In the genomic region with DNA sequence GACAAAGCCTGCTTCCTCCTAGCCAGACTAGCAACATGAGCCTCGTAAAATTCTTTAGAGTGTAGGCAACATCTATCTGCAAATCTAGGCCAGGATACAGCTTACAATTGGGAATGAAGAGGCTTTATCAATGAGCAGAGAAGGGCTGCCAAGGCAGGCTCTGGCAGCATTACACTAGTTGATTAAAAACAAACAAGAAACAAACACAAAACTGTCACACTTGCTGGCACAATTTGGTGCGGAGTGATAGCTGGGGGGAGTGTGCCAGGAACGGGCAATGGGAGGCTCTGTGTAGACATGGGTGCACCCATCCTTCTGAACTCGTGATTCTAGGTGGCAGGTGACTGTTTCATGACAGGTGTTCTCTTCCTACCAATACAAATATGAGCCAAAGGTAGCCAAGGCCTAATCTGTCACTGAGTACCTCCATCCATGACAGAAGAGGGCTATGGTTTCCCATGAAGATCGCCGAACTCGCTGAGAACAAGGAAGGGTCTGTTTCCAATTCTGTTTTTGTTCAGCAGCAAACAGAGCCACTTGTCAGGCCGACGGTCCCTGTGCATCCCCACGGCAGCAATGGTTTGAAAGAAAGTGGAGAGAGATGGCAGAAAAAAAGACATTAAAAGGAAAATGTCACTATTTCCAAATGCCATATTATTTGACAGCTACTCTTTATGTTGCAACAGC, we compare ENCODE assay signal across 18 mouse cellular contexts.
DNase-seq lines count a peak whose midpoint lies in the region; ATAC-seq and TF ChIP-seq lines count a peak whose summit lies in the region.
"Had no signal": no experiment of that assay in that cellular context is flagged by ENCODE, and none has a peak within 500 bp of the region (broad histone marks: within the 10 kb centered on the region; RNA-seq: fewer than 3 reads in every experiment).

No protein-coding gene starts in this region.

- no peaks in the 10 kb centered on the region for H3K4me1 ChIP-seq in midbrain, embryonic 11.5 days (ENCODE audit: control insufficient read depth, insufficient read depth, low read length)
- no peaks in the 10 kb centered on the region for H3K4me1 ChIP-seq in midbrain, embryonic 10.5 days
- H3K4me1 ChIP-seq in forebrain, postnatal 0 days (ENCODE audit: insufficient read depth): peaks cover 7% of the 10 kb centered on the region; the same call in 1 of the 2 replicates
- H3K4me1 ChIP-seq: embryonic facial prominence, embryonic 13.5 days; liver, embryonic 12.5 days had no signal

- no peak overlapping the region for H3K9ac ChIP-seq in midbrain, embryonic 11.5 days (ENCODE audit: low read length)
- H3K9ac ChIP-seq in forebrain, postnatal 0 days: no peak overlapping the region
- H3K9ac ChIP-seq: embryonic facial prominence, embryonic 13.5 days; liver, embryonic 12.5 days; neural tube, embryonic 13.5 days had no signal

- ATAC-seq in midbrain, embryonic 11.5 days (ENCODE audit: low FRiP score): no peak
- ATAC-seq in forebrain, postnatal 0 days: peak; percentile 71; the same call in 1 of the 2 replicates
- ATAC-seq: activated CD4-positive, CD25-positive, alpha-beta regulatory T cell, adult 4 months; CD4-positive, CD25-positive, alpha-beta regulatory T cell, adult 4 months; liver, embryonic 12.5 days had no signal

- DNase-seq in midbrain, embryonic 11.5 days (ENCODE audit: low spot score, missing footprints): peak; percentile 49
- no peak for DNase-seq in midbrain, embryonic 10.5 days (ENCODE audit: low spot score)
- DNase-seq in forebrain, postnatal 0 days: peak; percentile 62
- peak; percentile 66 for DNase-seq in layer of hippocampus, adult 11-12 months (ENCODE audit: low spot score)
- peak; percentile 44 for DNase-seq in left cerebral cortex, postnatal 4 days
- DNase-seq in kidney, adult 11 months: no peak
- no peak for DNase-seq in gastrocnemius, postnatal 25 days
- DNase-seq in thymus, postnatal 4 days: no peak
- DNase-seq: cerebellum, adult 18-20 months; heart, adult 2 months; heart, postnatal 36 days; kidney, adult 8-10 months; lung, postnatal 10 days had no signal

- no peaks in the 10 kb centered on the region for H3K27me3 ChIP-seq in midbrain, embryonic 11.5 days (ENCODE audit: control insufficient read depth, insufficient read depth, low read length)
- H3K27me3 ChIP-seq in midbrain, embryonic 10.5 days (ENCODE audit: low read depth, poor library complexity, severe bottlenecking): no peaks in the 10 kb centered on the region
- H3K27me3 ChIP-seq in forebrain, postnatal 0 days (ENCODE audit: insufficient read depth, low read length): no peaks in the 10 kb centered on the region
- H3K27me3 ChIP-seq: embryonic facial prominence, embryonic 13.5 days; liver, embryonic 12.5 days; neural tube, embryonic 13.5 days had no signal

- no peaks in the 10 kb centered on the region for H3K36me3 ChIP-seq in midbrain, embryonic 11.5 days (ENCODE audit: control insufficient read depth, insufficient read depth, low read length)
- no peaks in the 10 kb centered on the region for H3K36me3 ChIP-seq in midbrain, embryonic 10.5 days
- no peaks in the 10 kb centered on the region for H3K36me3 ChIP-seq in forebrain, postnatal 0 days (ENCODE audit: insufficient read depth)
- H3K36me3 ChIP-seq: embryonic facial prominence, embryonic 13.5 days; liver, embryonic 12.5 days; neural tube, embryonic 13.5 days had no signal

- no peaks in the 10 kb centered on the region for H3K9me3 ChIP-seq in midbrain, embryonic 11.5 days (ENCODE audit: control insufficient read depth, low read length)
- no peaks in the 10 kb centered on the region for H3K9me3 ChIP-seq in midbrain, embryonic 10.5 days (replicated peaks)
- no peaks in the 10 kb centered on the region for H3K9me3 ChIP-seq in forebrain, postnatal 0 days (ENCODE audit: low read length)
- H3K9me3 ChIP-seq: embryonic facial prominence, embryonic 13.5 days; liver, embryonic 12.5 days; neural tube, embryonic 13.5 days had no signal

- no peak overlapping the region for H3K4me2 ChIP-seq in midbrain, embryonic 11.5 days
- peak overlapping the region; percentile 10; the same call in 1 of the 2 replicates for H3K4me2 ChIP-seq in forebrain, postnatal 0 days (ENCODE audit: low read depth)
- H3K4me2 ChIP-seq: embryonic facial prominence, embryonic 13.5 days; liver, embryonic 12.5 days; neural tube, embryonic 13.5 days had no signal

- no peak overlapping the region for H3K27ac ChIP-seq in midbrain, embryonic 11.5 days (ENCODE audit: low read depth, low read length)
- no peak overlapping the region for H3K27ac ChIP-seq in midbrain, embryonic 10.5 days (replicated peaks)
- peak overlapping the region; percentile 21; the same call in 1 of the 2 replicates for H3K27ac ChIP-seq in forebrain, postnatal 0 days (ENCODE audit: low read depth, low read length)
- H3K27ac ChIP-seq: embryonic facial prominence, embryonic 13.5 days; heart, adult 2 months; liver, embryonic 12.5 days; neural tube, embryonic 13.5 days had no signal

- 80% methylated on average over 10 of the region's 10 CpGs for WGBS in midbrain, embryonic 11.5 days
- WGBS in midbrain, embryonic 10.5 days: 84% methylated on average over 10 of the region's 10 CpGs
- WGBS in forebrain, postnatal 0 days: 20% methylated on average over 10 of the region's 10 CpGs

- TF ChIP-seq CTCF in forebrain, postnatal 0 days (IDR thresholded peaks at IDR 0.05; ENCODE audit: low read depth): no peak

- no peak overlapping the region for H3K4me3 ChIP-seq in midbrain, embryonic 11.5 days (ENCODE audit: low read depth, low read length)
- no peak overlapping the region for H3K4me3 ChIP-seq in midbrain, embryonic 10.5 days
- no peak overlapping the region for H3K4me3 ChIP-seq in forebrain, postnatal 0 days (ENCODE audit: low read depth, low read length)
- H3K4me3 ChIP-seq: embryonic facial prominence, embryonic 13.5 days; heart, adult 2 months; liver, embryonic 12.5 days; neural tube, embryonic 13.5 days had no signal

- intact Hi-C loops in left cerebral cortex, postnatal 4 days (cut with DNase I): no loop called here

Comparison
In these comparisons a context has a peak if more than half of its experiments do, and no peak if none do; other contexts are left out.
1. DNase-seq: peak in midbrain, embryonic 11.5 days (single experiment), forebrain, postnatal 0 days (single experiment), layer of hippocampus, adult 11-12 months (single experiment) and left cerebral cortex, postnatal 4 days (single experiment); none in midbrain, embryonic 10.5 days (single experiment), kidney, adult 11 months (single experiment), gastrocnemius, postnatal 25 days (single experiment) and thymus, postnatal 4 days (single experiment).